Mouse (Mus musculus) hindbrain, postnatal 0 days (tissue): ENCODE data around the gene Atxn2l. TPM values are rescaled to one million over a fixed set of nuclear protein-coding genes. Genes with fewer than 3 reads are reported as not detected.

Experiments used
- ATAC-seq: fragments of 200-750 bp; cut with Nextera tagmentation; 2 replicates; pipeline ENCODE4 v1.8.0; 2017; ENCODE audit warnings: mild to moderate bottlenecking, moderate TSS enrichment, moderate library complexity
- DNase-seq: peaks from one replicate; pipeline ENCODE4 v3.0.0-alpha.2; 2015; ENCODE audit warnings: low spot score
- H3K27ac ChIP-seq: fragments of 300-500 bp; sonication (generic); 2 replicates; pipeline ENCODE4 v1.5.1; 2014; ENCODE audit warnings: mild to moderate bottlenecking
- H3K27me3 ChIP-seq: fragments of 300-500 bp; sonication (generic); 2 replicates; pipeline ENCODE4 v1.6.1; 2014; ENCODE audit warnings: low read length, mixed read lengths; ENCODE audit not compliant: insufficient read depth
- H3K36me3 ChIP-seq: fragments of 300-500 bp; sonication (generic); 2 replicates; pipeline ENCODE4 v1.6.1; 2014; ENCODE audit warnings: low read length, mixed read lengths; ENCODE audit not compliant: insufficient read depth
- H3K4me1 ChIP-seq: fragments of 300-500 bp; sonication (generic); 2 replicates; pipeline ENCODE4 v1.6.1; 2014; ENCODE audit warnings: antibody characterized with exemption, low read length, mixed read lengths; ENCODE audit not compliant: insufficient read depth
- H3K4me2 ChIP-seq: fragments of 300-500 bp; sonication (generic); 2 replicates; pipeline ENCODE4 v1.6.1; 2014; ENCODE audit warnings: low read depth, mild to moderate bottlenecking, low read length, moderate library complexity, mixed read lengths
- H3K4me3 ChIP-seq: fragments of 300-500 bp; sonication (generic); 2 replicates; pipeline ENCODE4 v1.5.1; 2014; ENCODE audit warnings: low read length
- H3K9ac ChIP-seq: fragments of 300-500 bp; sonication (generic); replicated peaks from 2 replicates; pipeline ENCODE4 v1.6.1; 2014; ENCODE audit warnings: mild to moderate bottlenecking, low read length, moderate library complexity, mixed read lengths
- H3K9me3 ChIP-seq: fragments of 300-500 bp; sonication (generic); 2 replicates; pipeline ENCODE4 v1.6.1; 2016; ENCODE audit warnings: low read length, mixed read lengths
- CTCF ChIP-seq: IDR thresholded peaks from 2 replicates; pipeline ENCODE4 v1.5.1; 2016; ENCODE audit warnings: antibody characterized with exemption, control low read depth, low read depth
- WGBS: fragments of 180-500 bp; shearing (Covaris S2); extraction: QIAGEN DNeasy Blood & Tissue Kit; methylation state at CpG from one replicate; pipeline ENCODE4 v1.1.7; 2014; 5-methylcytosine and 5-hydroxymethylcytosine counted together
- polyA plus RNA-seq: library from polyadenylated mRNA; unstranded; fragments of >200 nt; fragmentation: Nextera tagmentation; extraction: Ambion mirVana; gene quantifications from 2 replicates; pipeline ENCODE4 v1.2.1, GENCODE M21; 2015
- total RNA-seq: library from RNA; depleted of rRNA; stranded (reverse); fragments of >200 nt; gene quantifications from 2 replicates; pipeline ENCODE4 v1.2.3, GENCODE M21; 2014

Atxn2l gene
- total and polyA plus RNA-seq, 2 experiments from 2014 or later: 54.0 to 71.1 TPM

DNA sequence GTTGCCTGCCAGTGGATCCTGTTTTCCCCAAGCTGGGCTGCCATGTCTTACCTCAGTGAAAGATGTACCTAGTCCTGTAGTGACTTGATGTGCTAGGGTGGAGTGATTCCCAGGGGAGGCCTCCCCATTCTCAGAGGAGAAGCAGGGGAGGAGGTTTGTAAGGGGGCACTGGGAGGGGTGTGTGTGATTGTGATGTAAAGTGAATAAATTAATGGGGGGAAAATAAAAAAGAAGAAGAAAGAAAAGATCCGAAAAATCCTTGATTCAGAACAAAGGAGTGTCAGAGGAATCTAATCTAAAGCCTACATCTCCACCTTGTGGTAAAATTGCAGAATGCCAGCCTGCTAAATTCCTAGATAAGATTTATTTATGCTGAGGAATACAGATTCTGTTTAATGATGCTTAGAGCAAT is 24.9 kb upstream of the Atxn2l start:
- WGBS: 0% methylated on average over 1 of the region's 1 CpGs
- Histone ChIP-seq H3K4me1 (no peaks in the 10 kb centered on the region), H3K27ac (peak overlapping the region; percentile 73), H3K4me2 (no peak overlapping the region), H3K4me3 (no peak overlapping the region), H3K27me3 (no peaks in the 10 kb centered on the region), H3K9ac (peak overlapping the region; percentile 43; the same call in 1 of the 2 replicates), H3K9me3 (no peaks in the 10 kb centered on the region), H3K36me3 (no peaks in the 10 kb centered on the region)
- ATAC-seq (peak; percentile 74), DNase-seq (peak; percentile 88)
- peak; percentile 80 for TF ChIP-seq CTCF

DNA sequence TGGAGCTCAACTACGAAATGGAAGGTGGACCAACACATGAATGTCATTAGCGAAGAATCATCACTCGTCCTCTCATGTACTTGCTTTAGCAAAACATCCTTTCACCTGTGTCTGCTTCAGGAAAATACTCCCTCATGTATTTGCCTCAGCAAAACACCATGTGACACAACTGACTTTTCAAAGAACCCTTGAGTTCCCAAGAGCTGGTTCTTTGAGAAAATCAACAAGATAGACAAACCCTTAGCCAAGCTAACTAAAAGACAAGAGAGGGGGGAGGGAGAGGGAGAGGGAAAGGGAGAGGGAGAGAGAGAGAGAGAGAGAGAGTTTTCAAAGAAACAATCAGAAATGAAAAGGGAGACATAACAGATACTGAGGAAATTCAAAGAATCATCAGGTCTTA is 20.1 kb upstream of the Atxn2l start:
- no peak for TF ChIP-seq CTCF
- Histone ChIP-seq H3K9me3 (no peaks in the 10 kb centered on the region), H3K9ac (no peak overlapping the region), H3K4me2 (no peak overlapping the region), H3K4me1 (no peaks in the 10 kb centered on the region), H3K27ac (no peak overlapping the region), H3K36me3 (no peaks in the 10 kb centered on the region), H3K4me3 (no peak overlapping the region), H3K27me3 (no peaks in the 10 kb centered on the region)
- 80% methylated on average over 3 of the region's 3 CpGs for WGBS
- ATAC-seq (no peak), DNase-seq (no peak)

DNA sequence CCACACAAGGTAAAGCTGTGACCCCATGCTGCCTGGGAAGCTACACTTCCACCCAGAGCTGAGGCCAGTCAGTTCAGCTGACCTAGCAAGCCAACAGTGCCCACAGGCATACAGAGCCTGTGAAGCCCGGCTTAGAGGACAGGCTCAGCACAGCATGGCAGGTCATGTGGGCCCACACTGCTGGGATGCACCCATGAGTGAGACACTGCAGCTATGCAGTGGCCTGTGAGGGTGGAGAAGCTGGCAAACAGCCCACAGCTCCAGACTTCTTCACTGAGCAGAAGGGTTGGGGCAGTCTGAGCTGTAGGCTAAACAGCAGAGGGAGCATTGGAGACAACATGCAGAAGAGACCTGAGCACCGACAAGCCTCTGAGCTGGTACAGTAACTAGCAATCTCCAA is 16.3 kb upstream of the Atxn2l start:
- Histone ChIP-seq H3K4me3 (no peak overlapping the region), H3K27ac (no peak overlapping the region), H3K27me3 (no peaks in the 10 kb centered on the region), H3K9ac (no peak overlapping the region), H3K4me2 (no peak overlapping the region), H3K36me3 (no peaks in the 10 kb centered on the region), H3K4me1 (no peaks in the 10 kb centered on the region), H3K9me3 (no peaks in the 10 kb centered on the region)
- ATAC-seq (no peak), DNase-seq (peak; percentile 40)
- TF ChIP-seq CTCF: peak; percentile 21
- WGBS: 41% methylated on average over 2 of the region's 2 CpGs

DNA sequence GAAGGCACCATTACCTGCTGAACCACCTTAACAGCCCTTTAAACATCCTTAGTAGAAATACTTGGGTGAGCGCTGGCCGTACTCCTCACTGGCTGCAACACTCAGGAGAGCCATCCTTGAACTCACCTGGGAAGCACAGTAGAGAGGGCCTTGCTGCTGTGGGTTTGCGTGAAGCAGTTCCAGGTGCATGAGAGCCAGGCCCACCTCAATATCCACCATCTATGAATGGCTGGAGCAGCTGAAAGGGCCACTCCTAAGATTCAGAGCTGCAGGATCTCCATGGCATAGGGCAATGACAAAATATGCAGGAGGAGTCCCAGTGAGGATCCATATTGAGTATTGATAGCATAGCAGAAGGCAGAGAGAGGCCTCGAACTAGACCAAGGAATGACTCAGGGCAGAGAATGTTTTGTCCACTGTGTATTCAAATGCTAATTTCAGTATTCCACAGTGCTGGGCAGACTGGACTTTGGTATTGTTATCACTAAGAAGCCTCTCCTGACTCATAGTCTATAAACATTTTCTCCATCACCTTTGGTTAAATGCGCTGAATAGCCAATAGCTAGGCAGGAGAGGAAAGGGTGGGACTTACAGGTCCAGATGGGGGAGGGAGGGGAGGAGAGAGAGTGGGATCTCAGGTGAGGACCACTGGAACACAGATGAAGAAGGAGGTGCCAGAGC is 15.2 kb upstream of the Atxn2l start:
- 83% methylated on average over 5 of the region's 5 CpGs for WGBS
- H3K27me3 ChIP-seq: no peaks in the 10 kb centered on the region
- H3K36me3 ChIP-seq: no peaks in the 10 kb centered on the region
- no peaks in the 10 kb centered on the region for H3K9me3 ChIP-seq
- H3K4me2 ChIP-seq: no peak overlapping the region
- no peak overlapping the region for H3K27ac ChIP-seq
- no peak for ATAC-seq
- no peak for DNase-seq
- no peak overlapping the region for H3K4me3 ChIP-seq
- no peak for TF ChIP-seq CTCF
- no peak overlapping the region for H3K9ac ChIP-seq
- no peaks in the 10 kb centered on the region for H3K4me1 ChIP-seq

DNA sequence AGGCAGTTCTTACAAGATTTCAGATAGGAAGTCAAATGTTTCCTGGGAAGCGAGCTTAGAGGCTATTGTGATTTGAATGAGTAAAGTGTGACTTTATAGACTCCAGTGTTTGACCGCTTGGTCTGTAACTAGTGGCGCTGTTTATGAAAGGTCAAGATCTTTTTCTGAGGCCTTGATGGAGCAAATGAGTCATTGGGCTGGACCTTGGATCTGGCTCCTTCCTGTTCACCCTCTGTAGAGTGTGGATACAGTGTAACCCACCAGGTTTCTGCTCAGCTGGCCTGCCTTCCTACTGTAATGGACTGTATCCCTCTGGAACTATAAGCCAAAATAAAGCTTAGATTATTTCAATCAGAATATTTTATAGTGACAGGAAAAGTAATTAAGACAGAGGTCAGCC is 8.1 kb upstream of the Atxn2l start:
- Histone ChIP-seq H3K9me3 (no peaks in the 10 kb centered on the region), H3K36me3 (no peaks in the 10 kb centered on the region), H3K4me1 (no peaks in the 10 kb centered on the region), H3K4me2 (no peak overlapping the region), H3K27ac (no peak overlapping the region), H3K9ac (no peak overlapping the region), H3K27me3 (no peaks in the 10 kb centered on the region), H3K4me3 (no peak overlapping the region)
- DNase-seq (no peak), ATAC-seq (no peak)
- TF ChIP-seq CTCF: no peak
- WGBS: 92% methylated on average over 3 of the region's 3 CpGs

DNA sequence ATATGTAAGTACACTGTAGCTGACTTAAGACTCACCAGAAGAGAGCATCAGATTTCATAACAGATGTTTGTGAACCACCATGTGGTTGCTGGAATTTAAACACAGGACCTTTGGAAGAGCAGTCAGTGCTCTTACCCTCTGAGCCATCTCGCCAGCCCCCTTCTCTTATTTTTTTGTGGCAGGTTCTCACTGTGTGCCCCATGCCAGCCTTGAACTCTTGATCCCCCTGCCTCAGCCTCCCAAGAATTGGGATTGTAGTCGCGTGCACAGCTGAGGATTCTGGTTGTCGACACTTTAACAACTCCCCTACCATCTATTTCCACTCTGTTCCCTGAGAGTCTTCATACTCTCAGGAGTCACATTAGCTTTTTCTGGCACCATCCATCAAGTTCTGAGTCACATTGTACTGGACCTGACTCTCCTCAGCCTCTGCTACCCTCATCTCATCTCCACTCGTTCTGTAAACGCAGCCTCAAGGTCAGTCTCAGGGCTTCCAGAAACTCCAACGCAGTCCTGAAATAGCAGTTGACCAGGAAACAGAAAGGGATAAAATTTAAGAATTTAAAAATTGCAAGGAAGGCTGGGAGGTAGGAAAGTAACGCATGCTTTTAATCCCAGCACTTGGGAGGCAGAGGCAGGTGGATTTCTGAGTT is 4.0 kb upstream of the Atxn2l start:
- Histone ChIP-seq H3K4me2 (no peak overlapping the region), H3K4me1 (no peaks in the 10 kb centered on the region), H3K27ac (no peak overlapping the region), H3K27me3 (no peaks in the 10 kb centered on the region), H3K9me3 (no peaks in the 10 kb centered on the region), H3K4me3 (no peak overlapping the region), H3K9ac (no peak overlapping the region), H3K36me3 (no peaks in the 10 kb centered on the region)
- TF ChIP-seq CTCF: no peak
- WGBS: 83% methylated on average over 8 of the region's 8 CpGs
- no peak for ATAC-seq
- no peak for DNase-seq

DNA sequence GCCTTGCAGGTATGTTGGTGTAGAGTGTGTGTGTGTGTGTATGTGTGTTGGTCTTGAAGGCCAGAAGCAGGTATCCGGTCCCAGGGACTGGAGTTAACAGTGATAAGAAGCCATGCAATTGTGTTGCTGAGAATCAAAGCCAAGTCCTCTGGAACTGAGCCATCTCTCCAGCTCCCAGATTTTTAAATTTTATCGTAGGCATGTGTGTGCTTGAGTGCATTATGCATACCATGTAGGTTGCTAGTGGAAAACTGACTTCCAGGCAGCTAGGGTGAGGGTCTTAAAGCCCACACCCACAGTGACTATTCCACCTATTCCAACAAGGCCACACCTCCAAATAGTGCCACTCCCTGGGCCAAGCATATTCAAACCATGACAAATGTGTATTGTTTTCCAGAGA is 1.7 kb upstream of the Atxn2l start:
- H3K9ac ChIP-seq: no peak overlapping the region
- no peak for ATAC-seq
- no peak overlapping the region for H3K27ac ChIP-seq
- 72% methylated on average over 2 of the region's 2 CpGs for WGBS
- DNase-seq: no peak
- no peaks in the 10 kb centered on the region for H3K4me1 ChIP-seq
- TF ChIP-seq CTCF: no peak
- no peaks in the 10 kb centered on the region for H3K27me3 ChIP-seq
- no peaks in the 10 kb centered on the region for H3K9me3 ChIP-seq
- H3K4me3 ChIP-seq: no peak overlapping the region
- no peak overlapping the region for H3K4me2 ChIP-seq
- peaks cover 13% of the 10 kb centered on the region for H3K36me3 ChIP-seq
